Mouse (Mus musculus) heart, adult 2 months (tissue): ENCODE results near the gene Tgif2.
"Not testable (repeated sequence)": the region's sequence is repeated elsewhere in the genome, so short reads cannot be mapped to it uniquely, and the experiment has no call there.

ENCODE experiments used
- CTCF ChIP-seq: fragments of 200-600 bp; IDR thresholded peaks from 2 replicates; pipeline ENCODE4 v1.8.1; 2022; ENCODE audit warnings: antibody characterized with exemption, mild to moderate bottlenecking, moderate library complexity
- EP300 ChIP-seq: fragments of 200-500 bp; IDR thresholded peaks from 2 replicates; pipeline ENCODE4 v1.6.1; 2011; ENCODE audit warnings: low read depth, low read length, control low read depth; ENCODE audit not compliant: insufficient read depth

- TF ChIP-seq EP300, CTCF: not testable (repeated sequence)
Observed at GRCm38 (mm10) chr2:156885666-156886065, 45.9 kb downstream of the Tgif2 start.
